In the genomic region with DNA sequence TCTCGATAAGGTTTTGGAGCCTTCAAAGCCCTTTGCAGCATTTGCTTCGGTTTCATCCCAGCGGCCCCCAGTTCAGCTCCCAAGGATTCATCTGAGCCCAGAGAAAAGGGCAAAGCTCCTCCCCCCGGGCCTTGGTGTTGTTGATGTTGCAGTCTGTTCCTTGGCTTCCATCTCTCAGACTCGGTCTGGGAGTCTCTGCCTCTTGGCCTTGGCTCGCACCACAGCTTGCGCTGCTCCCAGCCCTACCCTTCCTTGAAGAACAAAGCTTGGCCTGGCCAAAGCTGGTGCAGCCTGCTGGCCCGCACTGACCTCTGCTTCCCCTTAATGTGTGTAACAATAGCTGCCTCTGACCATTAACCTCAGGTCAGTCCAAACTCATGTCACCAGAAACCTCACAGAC, we compare ENCODE assay signal across 13 mouse cellular contexts. TPM values are rescaled to one million over a fixed set of nuclear protein-coding genes. Genes with fewer than 3 reads are reported as not detected.
DNase-seq lines count a peak whose midpoint lies in the region; ATAC-seq and TF ChIP-seq lines count a peak whose summit lies in the region.
"Had no signal": no experiment of that assay in that cellular context is flagged by ENCODE, and none has a peak within 500 bp of the region (broad histone marks: within the 10 kb centered on the region; RNA-seq: fewer than 3 reads in every experiment).

No protein-coding gene starts in this region.

- no peaks in the 10 kb centered on the region for H3K36me3 ChIP-seq in hindbrain, embryonic 10.5 days
- H3K36me3 ChIP-seq in hindbrain, embryonic 14.5 days (replicated peaks; ENCODE audit: control insufficient read depth, insufficient read depth): no peaks in the 10 kb centered on the region
- H3K36me3 ChIP-seq in lung, postnatal 0 days (ENCODE audit: insufficient read depth, low read length): no peaks in the 10 kb centered on the region
- no peaks in the 10 kb centered on the region for H3K36me3 ChIP-seq in forebrain, embryonic 10.5 days (replicated peaks)
- H3K36me3 ChIP-seq: hindbrain, embryonic 12.5 days had no signal

- no peak for TF ChIP-seq EP300 in lung, postnatal 0 days (IDR thresholded peaks at IDR 0.05)

- no peaks in the 10 kb centered on the region for H3K27me3 ChIP-seq in hindbrain, embryonic 10.5 days (ENCODE audit: insufficient read depth, poor library complexity, severe bottlenecking)
- no peaks in the 10 kb centered on the region for H3K27me3 ChIP-seq in hindbrain, embryonic 14.5 days (ENCODE audit: control insufficient read depth, insufficient read depth, low read length)
- H3K27me3 ChIP-seq in lung, postnatal 0 days (replicated peaks; ENCODE audit: insufficient read depth, low read length): no peaks in the 10 kb centered on the region
- H3K27me3 ChIP-seq in forebrain, embryonic 10.5 days (ENCODE audit: poor library complexity, severe bottlenecking): no peaks in the 10 kb centered on the region
- H3K27me3 ChIP-seq: hindbrain, embryonic 12.5 days had no signal

- no peaks in the 10 kb centered on the region for H3K9me3 ChIP-seq in hindbrain, embryonic 10.5 days
- H3K9me3 ChIP-seq in hindbrain, embryonic 14.5 days (ENCODE audit: control insufficient read depth, low read length): no peaks in the 10 kb centered on the region
- H3K9me3 ChIP-seq in lung, postnatal 0 days (ENCODE audit: low read length): no peaks in the 10 kb centered on the region
- peaks cover 4% of the 10 kb centered on the region; the same call in 1 of the 2 replicates for H3K9me3 ChIP-seq in forebrain, embryonic 10.5 days

- peaks cover 24% of the 10 kb centered on the region for H3K4me1 ChIP-seq in hindbrain, embryonic 10.5 days (replicated peaks)
- H3K4me1 ChIP-seq in hindbrain, embryonic 14.5 days (replicated peaks; ENCODE audit: control insufficient read depth, insufficient read depth, low read length): no peaks in the 10 kb centered on the region
- H3K4me1 ChIP-seq in lung, postnatal 0 days (ENCODE audit: insufficient read depth, low read depth, low read length): peaks cover 9% of the 10 kb centered on the region
- H3K4me1 ChIP-seq in forebrain, embryonic 10.5 days: peaks cover 23% of the 10 kb centered on the region
- H3K4me1 ChIP-seq: hindbrain, embryonic 12.5 days had no signal

- H3K4me2 ChIP-seq in hindbrain, embryonic 14.5 days (replicated peaks): no peak overlapping the region
- no peak overlapping the region for H3K4me2 ChIP-seq in lung, postnatal 0 days (replicated peaks; ENCODE audit: low read depth, low read length)
- H3K4me2 ChIP-seq: hindbrain, embryonic 12.5 days had no signal

- peak; percentile 38 for DNase-seq in hindbrain, embryonic 10.5 days (ENCODE audit: low spot score)
- DNase-seq in hindbrain, embryonic 14.5 days (ENCODE audit: low spot score): no peak
- peak; percentile 66 for DNase-seq in adrenal gland, adult 8-10 months
- peak; percentile 79 for DNase-seq in heart, adult 8-10 months (ENCODE audit: low spot score)
- DNase-seq in lung, postnatal 0 days (ENCODE audit: low spot score): peak; percentile 49
- DNase-seq in forebrain, embryonic 10.5 days (ENCODE audit: extremely low spot score, low spot score): no peak
- no peak for DNase-seq in layer of hippocampus, postnatal 36 days
- DNase-seq: cerebellum, adult 9-10 months; liver; right cerebral cortex, adult 18-20 months had no signal

- H3K4me3 ChIP-seq in hindbrain, embryonic 10.5 days: no peak overlapping the region
- no peak overlapping the region for H3K4me3 ChIP-seq in hindbrain, embryonic 14.5 days (replicated peaks; ENCODE audit: low read length)
- H3K4me3 ChIP-seq in lung, postnatal 0 days (ENCODE audit: low read depth, low read length): no peak overlapping the region
- no peak overlapping the region for H3K4me3 ChIP-seq in forebrain, embryonic 10.5 days
- H3K4me3 ChIP-seq: hindbrain, embryonic 12.5 days had no signal

- TF ChIP-seq CTCF in lung, postnatal 0 days (IDR thresholded peaks at IDR 0.05): no peak

- 58% methylated on average over 8 of the region's 8 CpGs for WGBS in hindbrain, embryonic 10.5 days
- WGBS in hindbrain, embryonic 14.5 days: 45% methylated on average over 8 of the region's 8 CpGs
- 61% methylated on average over 8 of the region's 8 CpGs for WGBS in lung, postnatal 0 days
- 68% methylated on average over 8 of the region's 8 CpGs for WGBS in forebrain, embryonic 10.5 days

- no peak overlapping the region for H3K9ac ChIP-seq in hindbrain, embryonic 14.5 days
- no peak overlapping the region for H3K9ac ChIP-seq in lung, postnatal 0 days (replicated peaks; ENCODE audit: low read depth)
- H3K9ac ChIP-seq: hindbrain, embryonic 12.5 days had no signal

- no peak for ATAC-seq in hindbrain, embryonic 14.5 days (ENCODE audit: low FRiP score)
- ATAC-seq in lung, postnatal 0 days: peak; percentile 72
- no peak for ATAC-seq in erythroblast, adult 5-6 weeks (replicated peaks; ENCODE audit: low FRiP score, poor library complexity, severe bottlenecking)

- H3K27ac ChIP-seq in hindbrain, embryonic 10.5 days: 0 out of 2 replicates have a peak overlapping the region, but pooled peaks have one; percentile 43
- H3K27ac ChIP-seq in hindbrain, embryonic 14.5 days: no peak overlapping the region
- no peak overlapping the region for H3K27ac ChIP-seq in lung, postnatal 0 days (ENCODE audit: low read length)
- H3K27ac ChIP-seq in forebrain, embryonic 10.5 days: no peak overlapping the region
- H3K27ac ChIP-seq: hindbrain, embryonic 12.5 days had no signal

RNA-seq across cellular contexts. Expression of a gene that starts 15.2 kb away (rescaled TPM):
- not detected in 2 replicates for polyA plus RNA-seq in hindbrain, embryonic 10.5 days (2016; fragmentation: Nextera tagmentation; extraction: Ambion mirVana)
- not detected in 2 replicates for polyA plus RNA-seq in hindbrain, embryonic 14.5 days (2014; fragmentation: Nextera tagmentation; extraction: Ambion mirVana)
- total RNA-seq in adrenal gland, adult 8-10 months (2022): 1 to 10 TPM in 2 of 4 experiments, under 1 TPM in 2; 0.84 to 1.5 (median 1.1) TPM
- under 1 TPM; 0.40 to 0.60 (median 0.45) TPM for total RNA-seq in heart, adult 8-10 months (2022)
- 0.46 and 0.61 TPM in 2 replicates for polyA plus RNA-seq in lung, postnatal 0 days (2015; fragmentation: Nextera tagmentation; extraction: Ambion mirVana)
- not detected in 2 replicates for polyA plus RNA-seq in forebrain, embryonic 10.5 days (2016; fragmentation: Nextera tagmentation; extraction: Ambion mirVana)
- 1 to 10 TPM; 1.0 TPM for total RNA-seq in layer of hippocampus, postnatal 36 days (2021)
- not detected in 2 replicates for total RNA-seq in erythroblast, adult 5-6 weeks (2015; ENCODE audit: low replicate concordance)
- not detected in 2 replicates for total RNA-seq in erythroblast, adult 5-6 weeks (2017; ENCODE audit: low replicate concordance)
- total RNA-seq: monocyte, adult 5-6 weeks had no signal
- polyA plus RNA-seq: hindbrain, embryonic 12.5 days had no signal

RNA-seq across cellular contexts. Expression of a gene that starts 18.4 kb away (rescaled TPM):
- polyA plus RNA-seq in hindbrain, embryonic 10.5 days (2016; fragmentation: Nextera tagmentation; extraction: Ambion mirVana): 3.6 and 4.2 TPM in 2 replicates
- polyA plus RNA-seq in hindbrain, embryonic 14.5 days (2014; fragmentation: Nextera tagmentation; extraction: Ambion mirVana): 2.7 and 3.1 TPM in 2 replicates
- total RNA-seq in adrenal gland, adult 8-10 months (2022): 10 to 100 TPM; 29.0 to 50.6 (median 43.2) TPM
- 10 to 100 TPM; 15.7 to 20.1 (median 17.2) TPM for total RNA-seq in heart, adult 8-10 months (2022)
- 52.5 and 64.9 TPM in 2 replicates for polyA plus RNA-seq in lung, postnatal 0 days (2015; fragmentation: Nextera tagmentation; extraction: Ambion mirVana)
- polyA plus RNA-seq in forebrain, embryonic 10.5 days (2016; fragmentation: Nextera tagmentation; extraction: Ambion mirVana): 3.7 and 4.9 TPM in 2 replicates
- total RNA-seq in layer of hippocampus, postnatal 36 days (2021): 1 to 10 TPM; 7.4 to 7.5 TPM
- total RNA-seq in erythroblast, adult 5-6 weeks (2015; ENCODE audit: low replicate concordance): 8.8 and 17.8 TPM in 2 replicates
- 15.9 and 22.7 TPM in 2 replicates for total RNA-seq in erythroblast, adult 5-6 weeks (2017; ENCODE audit: low replicate concordance)

Comparison
In these comparisons a context has a peak if more than half of its experiments do, and no peak if none do; other contexts are left out.
1. DNase-seq: peak in hindbrain, embryonic 10.5 days (single experiment), adrenal gland, adult 8-10 months (single experiment), heart, adult 8-10 months (single experiment) and lung, postnatal 0 days (single experiment); none in hindbrain, embryonic 14.5 days (single experiment), forebrain, embryonic 10.5 days (single experiment) and layer of hippocampus, postnatal 36 days (0 of 2).